Mouse (Mus musculus) bone marrow, adult 2 months (tissue): ENCODE results near the gene 4933402N22Rik. TPM values are rescaled to one million over a fixed set of nuclear protein-coding genes. Genes with fewer than 3 reads are reported as not detected.
"Not testable (repeated sequence)": the region's sequence is repeated elsewhere in the genome, so short reads cannot be mapped to it uniquely, and the experiment has no call there.

ENCODE experiments used
- H3K27ac ChIP-seq: fragments of 200-500 bp; 2 replicates; pipeline ENCODE4 v1.5.1; 2012; ENCODE audit warnings: low read depth, mild to moderate bottlenecking, control low read depth, inconsistent platforms, low read length; ENCODE audit not compliant: control insufficient read depth, poor library complexity, insufficient read depth
- H3K4me1 ChIP-seq: fragments of 200-500 bp; 2 replicates; pipeline ENCODE4 v1.6.1; 2011; ENCODE audit warnings: low read length; ENCODE audit not compliant: control insufficient read depth, insufficient read depth
- H3K4me3 ChIP-seq: fragments of 200-500 bp; replicated peaks from 2 replicates; pipeline ENCODE3; 2011; ENCODE audit warnings: mild to moderate bottlenecking, low read depth, low read length, control low read depth; ENCODE audit not compliant: control insufficient read depth
- WGBS: fragments of 180-500 bp; shearing (Covaris S2); methylation state at CpG from one replicate; pipeline ENCODE4 v1.1.7; 2018; 5-methylcytosine and 5-hydroxymethylcytosine counted together
- polyA plus RNA-seq: library from polyadenylated mRNA; stranded (reverse); fragments of >200 nt; gene quantifications from 2 replicates; pipeline ENCODE4 v1.2.4, GENCODE M21; 2011; ENCODE audit warnings: low replicate concordance; ENCODE audit not compliant: missing spikeins, insufficient read depth, insufficient read length

4933402N22Rik gene
- polyA plus RNA-seq: not detected in 2 replicates

DNA sequence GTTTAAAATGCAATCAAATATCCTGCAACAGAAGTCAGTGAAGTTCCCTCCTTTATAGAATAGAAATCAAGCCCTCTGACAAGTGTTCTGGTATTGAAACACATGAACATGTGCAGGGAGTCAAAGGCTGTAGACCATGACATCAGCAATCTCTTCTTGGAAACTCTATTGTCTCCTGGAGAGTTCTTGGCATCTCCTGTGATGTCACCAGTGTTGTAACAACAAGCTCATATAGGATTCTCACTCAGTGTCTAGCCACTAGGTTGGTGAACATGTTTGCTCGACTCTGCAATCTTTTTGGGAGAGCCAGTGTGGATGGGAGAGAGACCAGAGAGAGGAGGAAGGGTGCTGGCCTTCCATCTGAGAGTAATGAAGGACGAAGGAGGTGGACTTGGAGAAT, at the start of gene 4933402N22Rik:
4933402N22Rik (plus strand) TSS at position 301 of the 400 bp plus-strand sequence.
- 54% methylated on average over 1 of the region's 2 CpGs for WGBS
- not testable (repeated sequence) for H3K4me3 ChIP-seq, H3K4me1 ChIP-seq, H3K27ac ChIP-seq

DNA sequence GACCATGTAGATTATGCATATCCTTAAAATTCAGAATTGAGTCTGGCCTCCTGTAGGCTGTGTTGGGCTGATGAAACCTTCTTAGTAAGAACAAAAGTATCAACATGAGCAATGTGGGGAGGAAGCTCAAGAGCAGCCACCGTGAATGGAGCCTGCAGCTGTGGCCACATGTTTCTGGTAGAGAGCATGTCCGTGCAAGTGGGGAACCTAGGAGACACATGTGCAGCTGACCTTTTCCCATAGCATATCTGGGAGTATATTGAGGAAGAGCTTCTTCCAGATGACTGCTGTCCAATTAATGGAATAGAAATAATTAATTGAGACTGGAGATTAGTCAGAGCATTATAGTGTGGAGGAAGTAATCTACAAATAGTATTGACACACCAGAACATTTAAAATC, 5.9 kb downstream of the 4933402N22Rik start:
- not testable (repeated sequence) for H3K27ac ChIP-seq, H3K4me3 ChIP-seq, H3K4me1 ChIP-seq
- 32% methylated on average over 2 of the region's 2 CpGs for WGBS

Other genes starting within 250 kb of the 4933402N22Rik start
- not detected in 2 replicates for gene Gm8922, start 236.1 kb upstream of the 4933402N22Rik start, polyA plus RNA-seq
- gene Gm8926, start 147.5 kb upstream of the 4933402N22Rik start, polyA plus RNA-seq: not detected in 2 replicates
- not detected in 2 replicates for gene Gm6465, start 72.5 kb upstream of the 4933402N22Rik start, polyA plus RNA-seq